Mouse (Mus musculus) cerebellum, adult 8-10 months (tissue): ENCODE results near the gene Myf6.
A peak's percentile ranks its signal among the peaks of the same experiment; 100 is the strongest.

ENCODE experiments used
- DNase-seq: peaks from one replicate; pipeline ENCODE4 v3.0.0; 2022

Myf6 gene

DNA sequence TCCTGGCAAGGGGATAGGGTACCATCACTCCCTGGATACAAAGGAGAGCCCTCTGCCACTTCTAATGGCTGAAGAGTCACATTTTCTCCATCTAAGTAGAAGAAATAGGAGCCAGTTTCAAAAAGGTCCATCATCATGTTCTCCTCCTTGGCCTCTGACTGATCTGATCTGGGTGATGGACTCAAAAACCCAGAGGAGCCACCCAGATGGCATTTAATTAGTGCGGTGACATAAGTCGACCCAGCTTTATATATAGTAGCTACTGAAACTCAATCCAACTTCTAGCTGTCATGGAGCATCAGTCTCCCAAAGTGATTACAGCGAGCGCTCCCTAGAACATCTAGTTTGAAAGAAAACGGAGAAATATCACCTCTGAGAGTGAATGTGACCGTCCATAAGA is at the start of gene Myf6:
Myf6 (minus strand) TSS at position 170 of the 400 bp plus-strand sequence.
- no peak for DNase-seq

DNA sequence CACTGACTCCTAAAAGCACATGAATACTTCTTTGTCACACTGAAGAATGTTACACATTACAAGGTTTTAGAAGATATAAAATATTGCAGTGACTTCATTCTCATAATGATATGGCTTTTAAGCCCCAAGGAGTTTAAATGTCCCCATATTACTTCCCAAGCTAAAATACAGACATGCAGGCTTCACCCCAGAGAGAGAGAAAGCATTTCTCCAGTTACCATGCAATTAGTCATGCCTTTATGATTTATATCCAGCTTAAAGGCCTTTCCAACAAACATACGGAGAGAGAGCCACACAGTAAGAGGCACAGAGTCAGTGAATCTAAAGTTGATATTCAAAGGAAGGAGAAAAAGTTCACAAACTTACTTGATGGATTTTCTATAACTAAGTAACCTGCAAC is 48.5 kb upstream of the Myf6 start:
- DNase-seq, result no peak

DNA sequence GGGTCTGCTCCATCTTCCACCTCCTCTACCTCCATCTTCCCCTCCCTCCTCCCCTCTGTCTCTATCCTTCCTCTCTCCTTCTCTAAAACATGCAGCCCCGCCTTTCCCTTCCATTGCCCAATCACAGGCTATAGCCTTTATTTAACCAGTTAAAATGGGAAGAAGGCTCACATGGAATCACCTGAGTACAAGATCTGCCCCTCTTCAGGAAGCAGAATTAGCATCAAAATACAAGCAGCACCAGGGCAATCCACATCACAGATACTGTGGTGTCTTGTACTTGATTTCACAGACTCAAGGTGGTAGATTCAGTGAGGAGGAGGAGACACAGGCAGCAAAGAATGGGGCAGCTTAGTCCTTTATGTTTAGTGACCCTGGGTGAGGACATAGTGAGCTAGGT is 34.2 kb upstream of the Myf6 start:
- no peak for DNase-seq

DNA sequence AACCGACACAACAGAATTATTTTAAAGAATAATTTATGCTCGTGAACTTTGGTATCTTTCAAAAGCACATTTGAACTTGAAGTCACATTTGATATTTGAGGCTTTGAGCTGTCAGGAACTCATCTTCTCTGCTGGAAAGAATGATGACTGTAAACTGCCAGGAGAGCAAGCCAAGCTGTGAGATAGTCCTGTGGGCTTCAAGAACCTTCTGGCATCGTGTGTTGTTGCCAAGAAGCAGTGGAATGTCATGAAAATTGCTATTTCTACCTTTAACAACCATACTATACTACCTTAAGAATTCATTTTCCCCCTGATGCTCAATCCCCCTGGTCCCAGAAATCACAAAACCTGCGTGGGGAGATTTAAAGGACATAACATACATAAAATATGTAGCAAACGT is 24.7 kb upstream of the Myf6 start:
- DNase-seq, result no peak

DNA sequence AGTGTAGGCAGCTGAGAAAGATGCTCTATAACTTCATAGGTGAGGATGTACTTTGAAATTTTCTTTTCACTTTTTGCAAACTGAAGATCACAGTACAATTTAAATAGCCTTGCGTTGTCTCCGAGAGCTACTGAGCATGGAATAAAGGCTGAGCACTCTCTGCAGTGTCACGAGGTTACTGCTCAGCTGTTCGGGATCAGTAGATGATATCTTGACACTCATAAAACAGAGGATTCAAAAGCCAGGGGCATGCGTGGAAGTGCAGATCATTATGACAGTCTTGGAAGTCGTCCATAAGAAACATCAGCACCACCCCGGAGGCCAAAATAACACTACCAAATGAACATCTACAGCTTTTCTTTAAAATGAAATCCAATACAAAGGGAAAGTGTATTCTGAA is 22.1 kb upstream of the Myf6 start:
- no peak for DNase-seq

DNA sequence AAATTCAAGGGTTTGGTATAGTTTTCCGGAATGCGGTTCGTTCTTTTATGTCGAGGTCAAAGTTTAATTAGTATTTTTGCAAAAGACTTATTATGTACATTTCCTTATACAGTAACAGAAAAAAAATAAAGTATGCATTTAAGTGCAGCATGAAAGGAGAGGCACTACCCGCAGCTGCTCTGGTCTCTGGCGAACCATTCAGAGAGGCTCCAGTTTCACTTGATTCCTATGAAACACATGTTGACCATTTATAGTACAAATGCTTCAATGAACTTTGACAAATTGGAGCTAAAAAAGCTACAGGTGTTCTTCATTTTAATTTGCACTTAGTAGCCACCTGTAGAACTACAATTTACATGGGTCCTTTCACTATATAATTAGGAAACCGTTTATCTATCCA is 20.2 kb upstream of the Myf6 start:
- DNase-seq, result no peak

DNA sequence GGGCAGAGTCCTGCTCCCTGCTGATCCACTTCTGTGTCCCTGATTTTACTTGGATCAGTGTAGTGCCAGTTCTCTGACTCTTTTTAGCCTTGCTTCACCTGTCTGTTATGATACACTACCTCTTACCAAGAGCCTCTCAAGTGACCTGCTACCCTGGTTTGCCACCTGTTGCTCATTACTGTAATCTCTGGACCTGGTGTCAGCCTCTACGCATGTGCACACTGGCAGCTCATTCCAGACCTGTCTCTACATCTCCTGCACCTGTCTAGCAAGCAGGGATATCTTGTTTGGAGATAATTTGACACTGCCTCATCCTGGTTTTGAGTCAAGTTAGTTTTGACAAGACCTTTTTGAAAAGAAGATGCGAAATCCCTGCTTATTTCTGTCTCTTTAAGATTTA is 11.9 kb upstream of the Myf6 start:
- DNase-seq, result no peak

DNA sequence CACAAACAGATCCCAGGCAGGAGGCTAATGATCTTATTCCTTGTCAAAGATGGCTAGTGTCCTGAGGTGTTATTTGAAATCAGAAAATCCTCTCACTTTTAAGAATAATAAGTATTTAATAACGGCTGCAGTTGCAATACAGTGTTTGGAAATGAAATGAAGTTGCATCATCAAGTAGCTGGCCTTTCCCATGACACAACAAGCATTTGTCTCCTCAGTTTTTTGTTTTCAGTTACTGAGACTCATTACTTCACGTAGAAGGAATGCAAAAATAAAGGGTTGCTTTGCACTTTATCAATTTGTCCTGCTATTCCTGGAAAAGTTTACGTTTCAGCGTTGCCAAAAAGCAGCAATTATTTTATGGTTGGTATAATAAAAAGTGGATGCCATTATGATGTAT is 8.9 kb upstream of the Myf6 start:
- DNase-seq, result no peak

DNA sequence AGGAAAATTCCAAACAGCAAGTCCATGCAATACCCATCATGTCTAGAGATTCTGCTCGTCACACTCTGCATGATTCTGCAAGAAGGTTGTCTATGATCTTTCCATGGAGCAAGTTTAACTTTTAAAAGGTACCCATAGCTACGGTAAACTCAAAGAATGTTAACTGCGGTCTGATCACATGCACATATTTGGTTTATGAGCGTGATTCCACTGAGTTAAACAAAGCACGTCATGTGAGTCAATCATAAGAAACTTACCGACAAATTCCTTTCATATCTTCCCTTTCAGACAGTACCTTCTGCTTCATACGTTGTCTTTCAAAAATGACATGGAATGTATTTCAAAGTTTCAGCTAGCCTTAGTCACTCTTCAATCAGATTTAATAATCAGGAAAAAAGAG is 7.7 kb upstream of the Myf6 start:
- DNase-seq, result no peak

DNA sequence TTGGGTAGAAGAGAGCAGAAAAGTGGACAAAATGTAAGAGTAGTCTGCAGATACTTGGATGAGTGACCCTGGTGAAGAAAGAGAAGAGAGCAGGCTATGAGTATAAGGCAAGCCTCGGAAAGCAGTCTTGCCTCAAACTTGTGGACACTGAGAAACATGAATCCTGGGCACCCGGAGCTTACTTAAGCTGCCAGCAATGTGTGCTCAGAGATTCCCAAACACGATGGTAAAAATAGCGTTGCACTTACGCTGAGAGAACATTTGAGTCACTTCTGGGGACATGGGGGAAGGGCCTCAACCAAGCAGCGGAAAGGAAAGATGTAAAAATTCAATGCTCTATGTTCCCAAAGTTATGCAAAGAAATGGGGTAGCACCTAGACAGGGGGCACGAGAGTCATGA is 5.1 kb upstream of the Myf6 start:
- DNase-seq, result no peak

DNA sequence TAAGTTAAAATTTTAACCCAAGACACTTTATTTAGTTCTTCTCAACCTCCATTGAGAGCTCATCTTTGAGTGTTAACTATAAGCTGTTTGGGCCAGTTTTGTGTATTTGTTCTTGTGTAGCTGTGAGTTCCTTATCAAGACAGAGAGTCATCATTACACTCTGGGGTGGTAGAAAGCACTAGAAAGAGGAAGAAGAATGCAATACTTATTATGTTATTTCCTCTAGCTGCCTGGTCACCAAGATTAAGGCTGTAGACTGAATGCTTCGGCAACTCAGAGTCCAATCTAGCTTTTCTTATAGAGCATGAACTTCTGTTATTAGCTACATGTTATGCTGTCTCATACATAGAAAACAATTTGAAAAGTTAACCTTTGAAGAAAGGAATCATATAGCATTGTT is 1.9 kb upstream of the Myf6 start:
- DNase-seq, result no peak

DNA sequence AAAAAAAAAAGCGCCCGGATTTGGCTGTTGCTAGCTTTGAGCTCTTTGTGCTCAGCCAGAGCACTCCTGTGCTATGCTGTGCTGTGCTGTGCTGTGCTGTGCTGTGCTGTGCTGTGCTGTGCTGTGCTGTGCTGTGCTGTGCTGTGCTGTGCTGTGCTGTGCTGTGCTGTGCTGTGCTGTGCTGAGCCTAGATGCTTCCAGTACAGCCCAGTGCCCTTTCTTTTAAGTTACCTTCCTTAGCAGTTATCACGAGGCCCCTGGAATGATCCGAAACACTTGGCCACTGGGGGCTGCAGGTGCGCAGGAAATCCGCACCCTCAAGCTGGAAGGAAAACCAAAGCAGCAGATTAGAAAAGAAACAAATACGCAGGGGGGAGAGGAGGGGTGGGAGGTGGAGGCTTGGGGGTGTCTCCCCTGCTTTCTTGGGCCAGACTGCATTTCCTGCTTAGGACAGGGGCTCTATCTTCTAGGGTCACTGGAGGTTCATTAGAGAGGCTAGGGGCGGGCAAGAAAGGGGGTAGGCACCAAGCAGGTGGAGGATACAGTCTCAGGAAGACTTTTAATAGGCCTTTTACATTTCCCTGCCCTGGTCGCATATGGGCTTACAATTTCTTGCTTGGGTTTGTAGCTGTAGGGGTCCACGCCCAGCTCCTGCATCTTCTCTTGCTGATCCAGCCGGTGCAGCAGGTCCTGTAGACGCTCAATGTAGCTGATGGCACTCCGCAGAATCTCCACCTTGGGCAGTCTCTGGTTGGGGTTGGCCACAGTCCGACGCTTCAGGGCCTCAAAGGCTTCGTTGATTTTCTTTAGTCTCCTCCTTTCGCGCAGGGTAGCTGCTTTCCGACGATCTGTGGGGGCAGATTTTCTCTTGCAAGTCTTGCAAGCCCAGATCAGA is 710 bp downstream of the Myf6 start:
- DNase-seq, result no peak

DNA sequence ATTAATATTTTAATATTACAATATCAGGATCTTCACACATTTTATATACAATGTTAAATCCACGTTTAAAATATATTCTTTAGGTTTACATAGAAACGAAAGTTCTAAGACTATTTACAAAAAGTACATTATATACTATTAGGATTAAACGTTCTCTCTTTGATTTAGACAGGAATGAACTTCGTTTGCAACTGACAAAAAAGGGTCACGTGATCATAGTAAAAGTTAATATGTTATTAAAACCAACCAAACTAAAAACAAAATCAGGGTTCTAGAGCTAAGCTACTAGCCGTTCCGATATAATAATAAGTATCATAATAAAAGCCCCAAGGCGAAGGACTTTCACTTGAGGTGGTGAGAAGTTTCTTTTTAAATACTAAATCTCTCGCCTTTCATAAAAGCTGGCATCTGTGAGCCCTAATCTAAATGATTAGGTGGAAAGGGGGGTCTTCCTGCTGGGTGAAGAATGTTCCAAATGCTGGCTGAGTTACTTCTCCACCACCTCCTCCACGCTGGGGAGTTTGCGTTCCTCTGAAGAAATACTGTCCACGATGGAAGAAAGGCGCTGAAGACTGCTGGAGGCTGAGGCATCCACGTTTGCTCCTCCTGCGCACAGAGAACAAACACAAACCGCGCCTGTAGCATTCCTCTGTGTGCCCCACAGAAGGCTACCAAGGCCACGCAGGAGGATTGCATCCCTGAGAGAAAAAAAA is 1.5 kb downstream of the Myf6 start:
- DNase-seq, result no peak

DNA sequence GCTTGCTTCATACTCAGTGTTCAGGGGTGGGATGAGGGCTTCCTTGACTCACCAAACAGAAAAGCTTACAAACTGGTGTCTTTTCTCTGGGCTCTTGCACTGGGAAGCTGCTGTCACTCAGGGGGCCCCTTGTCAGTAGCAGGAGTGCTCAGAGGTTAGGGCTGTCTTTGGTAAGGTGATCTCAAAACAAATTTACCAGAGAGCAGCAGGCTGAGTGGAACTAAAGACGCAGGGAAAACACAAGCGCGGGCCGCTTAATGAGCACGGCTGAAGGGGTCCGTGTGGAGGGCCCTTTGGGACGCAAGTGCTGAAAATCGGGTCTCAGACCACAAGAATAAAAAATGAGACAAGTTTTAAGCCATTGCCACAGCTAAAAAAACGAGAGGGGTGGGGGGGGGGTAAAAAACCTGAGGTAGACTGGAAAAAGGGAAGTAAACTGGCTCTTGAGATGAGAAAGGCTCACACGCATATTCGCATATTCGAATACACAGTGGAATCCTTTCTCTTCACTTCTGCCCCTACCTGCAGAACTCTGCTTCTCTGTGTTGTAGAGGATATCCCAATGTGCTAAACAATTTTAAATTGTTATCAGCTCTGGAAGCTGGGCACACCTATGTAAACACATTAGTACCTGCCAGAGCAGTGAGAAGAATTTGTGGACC is 5.8 kb downstream of the Myf6 start:
- DNase-seq, result no peak

DNA sequence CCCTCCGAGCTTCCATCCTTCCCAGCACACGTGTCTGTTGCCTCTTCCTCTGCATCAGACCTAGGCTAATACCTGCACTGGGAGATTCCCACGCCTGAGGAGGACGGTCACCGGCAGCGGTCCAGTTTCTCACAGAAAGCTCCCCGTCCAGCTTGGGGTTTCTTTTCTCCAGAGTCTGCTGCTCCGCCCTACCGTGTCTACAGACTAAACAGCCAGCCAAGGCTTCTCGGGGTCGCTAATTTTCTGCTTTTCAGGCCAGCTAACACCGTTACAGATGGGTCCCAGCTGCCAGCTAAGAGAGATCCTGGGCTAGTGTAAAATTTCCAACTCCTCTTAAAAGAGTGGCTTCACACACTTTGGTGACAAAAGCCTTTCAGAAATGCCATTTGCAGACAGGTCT is 7.8 kb downstream of the Myf6 start:
- no peak for DNase-seq

DNA sequence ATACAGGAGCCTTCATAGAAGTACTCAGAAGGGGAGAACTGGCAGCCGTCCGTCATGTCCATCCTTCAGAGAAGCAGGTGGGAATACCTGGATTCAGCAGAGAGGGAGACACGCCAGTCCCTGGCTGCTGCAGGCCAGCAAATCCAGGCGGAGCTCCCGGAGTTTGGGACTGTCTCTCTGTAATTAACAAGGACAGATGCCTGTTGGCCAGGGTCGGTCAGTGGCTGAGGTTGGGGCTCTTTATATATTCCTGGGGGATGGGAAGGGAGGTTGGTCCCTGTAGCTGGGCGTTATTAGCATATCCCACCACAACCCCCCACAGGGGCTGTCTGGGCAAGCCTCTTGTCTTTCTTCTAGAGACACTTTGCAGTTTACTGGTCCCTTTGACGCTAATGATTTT is 8.7 kb downstream of the Myf6 start, which contains the start of gene Myf5:
Myf5 (minus strand) TSS at position 265 of the 400 bp plus-strand sequence.
- DNase-seq, result no peak

DNA sequence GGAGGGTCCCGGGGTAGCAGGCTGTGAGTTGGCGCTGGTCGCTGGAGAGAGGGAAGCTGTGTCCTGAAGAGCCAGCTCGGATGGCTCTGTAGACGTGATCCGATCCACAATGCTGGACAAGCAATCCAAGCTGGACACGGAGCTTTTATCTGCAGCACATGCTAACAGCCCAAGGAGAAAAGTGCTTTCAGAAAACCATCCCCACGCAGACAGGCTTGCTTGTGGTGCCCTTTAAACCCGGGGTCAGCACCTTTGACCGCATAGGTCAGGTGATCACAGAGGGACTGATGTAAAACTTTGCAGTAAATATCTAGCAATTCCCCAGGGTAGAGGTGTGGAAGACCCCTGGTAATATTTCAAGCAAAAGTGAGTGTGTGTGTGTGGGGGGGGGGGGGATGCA is 10.5 kb downstream of the Myf6 start:
- no peak for DNase-seq

DNA sequence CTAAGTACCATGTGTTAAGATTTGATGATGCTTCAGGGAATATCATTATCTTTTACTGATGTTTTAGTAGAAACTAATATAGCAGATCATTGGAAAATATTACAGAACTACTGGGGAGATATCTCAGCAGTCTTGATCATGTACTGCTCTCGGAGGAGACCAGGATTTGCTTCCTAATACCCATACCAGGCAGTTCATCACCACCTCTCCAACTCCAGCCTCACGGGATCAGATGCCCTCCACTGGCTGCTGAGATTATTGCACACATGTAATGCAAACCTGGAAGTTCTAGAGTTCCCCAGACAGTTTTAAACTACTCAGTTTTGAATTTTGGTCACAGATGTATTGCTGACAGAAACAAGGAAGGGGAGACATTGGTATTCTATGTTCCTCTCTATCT is 21.0 kb downstream of the Myf6 start:
- peak; percentile 8 for DNase-seq

DNA sequence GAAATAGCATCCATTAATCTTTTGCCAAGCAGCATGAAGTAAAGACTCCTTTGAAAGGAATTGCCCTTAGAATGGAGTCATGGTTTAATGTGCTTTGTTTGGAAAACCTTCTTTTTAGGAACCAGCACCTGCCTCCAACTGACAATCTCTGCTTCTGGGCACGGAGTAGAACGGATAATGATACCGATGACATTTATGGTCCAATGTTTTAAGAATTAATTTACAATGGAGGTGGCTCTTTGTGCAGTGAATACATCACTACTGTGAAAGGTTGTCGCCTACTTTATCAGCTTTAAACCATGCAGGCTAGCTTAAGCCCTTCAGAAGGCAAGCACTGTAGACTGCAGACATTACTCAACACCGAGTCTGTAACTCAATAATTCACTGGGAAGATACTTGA is 22.8 kb downstream of the Myf6 start:
- no peak for DNase-seq

DNA sequence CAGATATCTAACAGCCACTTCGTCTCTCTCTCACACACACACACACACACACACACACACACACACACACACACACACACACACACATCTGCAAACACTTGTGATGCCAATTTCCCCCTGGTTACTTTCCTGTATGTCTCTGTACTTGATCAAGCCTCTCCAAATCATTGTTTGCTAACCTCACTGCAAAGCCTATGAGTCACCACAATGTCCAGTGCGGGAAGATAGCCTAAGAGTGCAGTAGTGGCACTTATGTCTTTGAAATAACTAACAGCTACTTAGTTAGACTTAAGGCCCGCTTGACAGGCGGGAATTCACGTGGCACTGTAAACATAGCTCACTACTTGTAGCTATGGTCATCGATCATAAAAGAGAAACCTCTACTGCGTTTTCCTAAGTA is 26.7 kb downstream of the Myf6 start:
- no peak for DNase-seq

DNA sequence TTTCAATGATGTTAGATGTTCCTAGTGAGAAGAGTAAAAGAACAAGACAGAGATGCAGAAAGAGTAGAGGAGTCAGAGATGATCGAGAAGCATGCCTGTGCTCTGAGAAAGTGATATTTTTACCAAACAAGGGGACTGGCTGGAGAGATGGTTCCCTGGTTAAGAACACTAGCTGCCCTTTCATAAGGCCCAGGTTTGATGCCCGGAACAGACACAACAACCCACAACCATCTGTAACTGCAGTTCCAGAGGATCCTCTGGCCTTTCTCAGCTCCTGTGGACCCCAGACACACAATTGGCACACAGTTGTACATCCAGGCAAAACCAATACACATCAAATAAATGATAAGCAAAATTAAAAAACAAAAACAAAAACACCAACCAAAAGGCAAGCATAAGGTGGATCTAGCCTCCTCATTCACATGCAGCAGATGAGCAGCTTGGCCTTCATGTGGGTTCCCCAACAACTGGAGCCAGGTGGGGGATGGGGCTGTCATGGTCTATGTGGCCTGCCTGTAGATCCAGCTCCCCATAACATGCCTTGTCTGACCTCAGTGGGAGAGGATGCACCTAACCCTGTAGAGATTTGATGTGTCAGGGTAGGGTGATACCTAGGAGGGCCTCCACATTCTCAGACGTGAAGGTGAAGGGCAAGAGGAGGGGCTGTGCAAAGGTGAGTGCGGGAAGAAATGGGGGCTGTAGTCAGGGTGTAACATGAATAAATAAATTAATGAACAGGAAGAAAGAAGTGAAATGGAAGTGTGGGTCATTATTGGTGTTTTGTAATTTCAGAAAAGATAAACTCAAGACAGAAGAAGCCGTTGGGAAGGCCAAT is 44.8 kb downstream of the Myf6 start:
- DNase-seq, result no peak
